Mouse (Mus musculus) MEL (cell line): ENCODE results near the gene Pla2g2f.

Experiments
- CTCF ChIP-seq, 3 experiments: IDR thresholded peaks in 2 of 3; conservative IDR thresholded peaks in 1 of 3; 2 replicates each; pipeline ENCODE4 v1.5.1; 2011 to 2012; ENCODE audit warnings: low read length in 3 of 3, low read depth in 2 of 3, mild to moderate bottlenecking in 2 of 3, improper control_type of control experiment in 1 of 3, inconsistent platforms in 1 of 3, mixed read lengths in 1 of 3, moderate library complexity in 1 of 3; ENCODE audit not compliant: control insufficient read depth in 1 of 3, insufficient read depth in 1 of 3, poor library complexity in 1 of 3, severe bottlenecking in 1 of 3
- POLR2A ChIP-seq, 2 experiments: IDR thresholded peaks; 2 replicates each; pipeline ENCODE4 v1.6.1; 2011 to 2012; ENCODE audit warnings: low read length in 2 of 2, mild to moderate bottlenecking in 2 of 2, control low read depth in 1 of 2, improper control_type of control experiment in 1 of 2, low read depth in 1 of 2, moderate library complexity in 1 of 2; ENCODE audit not compliant: control insufficient read depth in 1 of 2, insufficient read depth in 1 of 2, poor library complexity in 1 of 2
- POLR2AphosphoS2 ChIP-seq: IDR thresholded peaks from 2 replicates; pipeline ENCODE4 v1.6.1; 2011; ENCODE audit warnings: low read length, improper control_type of control experiment

DNA sequence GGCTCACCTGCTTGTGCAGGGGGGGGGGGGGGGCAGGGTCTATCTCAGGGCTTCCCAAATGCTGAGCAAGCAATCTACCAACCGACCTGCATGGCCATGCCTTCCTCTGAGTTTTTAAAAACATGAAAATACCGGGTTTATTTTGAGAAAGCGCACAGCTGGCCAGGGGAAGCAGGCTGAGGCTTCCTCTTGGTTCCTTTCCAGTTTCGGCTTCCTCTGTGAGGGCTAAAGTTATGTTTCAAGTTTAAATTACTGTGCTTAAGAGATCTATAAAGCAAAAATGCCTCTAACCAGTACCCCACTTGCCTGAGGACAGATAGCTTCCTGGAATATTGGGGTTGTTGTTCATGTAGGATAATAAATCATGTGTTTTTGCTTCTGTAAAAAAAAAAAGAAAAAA, 28.7 kb upstream of the Pla2g2f start:
- TF ChIP-seq POLR2AphosphoS2 (no peak), POLR2A (IDR thresholded peaks at IDR 0.05; ENCODE audit: control insufficient read depth in 1 of 2, insufficient read depth in 1 of 2, low read depth in 1 of 2, low read length in 2 of 2, poor library complexity in 1 of 2) (no peak), CTCF (IDR thresholded peaks at IDR 0.05 in 2 of 3, conservative IDR thresholded peaks at IDR 0.05 in 1 of 3; ENCODE audit: control insufficient read depth in 1 of 3, insufficient read depth in 1 of 3, low read depth in 2 of 3, low read length in 3 of 3, poor library complexity in 1 of 3, severe bottlenecking in 1 of 3) (no peak)
